In the genomic region with DNA sequence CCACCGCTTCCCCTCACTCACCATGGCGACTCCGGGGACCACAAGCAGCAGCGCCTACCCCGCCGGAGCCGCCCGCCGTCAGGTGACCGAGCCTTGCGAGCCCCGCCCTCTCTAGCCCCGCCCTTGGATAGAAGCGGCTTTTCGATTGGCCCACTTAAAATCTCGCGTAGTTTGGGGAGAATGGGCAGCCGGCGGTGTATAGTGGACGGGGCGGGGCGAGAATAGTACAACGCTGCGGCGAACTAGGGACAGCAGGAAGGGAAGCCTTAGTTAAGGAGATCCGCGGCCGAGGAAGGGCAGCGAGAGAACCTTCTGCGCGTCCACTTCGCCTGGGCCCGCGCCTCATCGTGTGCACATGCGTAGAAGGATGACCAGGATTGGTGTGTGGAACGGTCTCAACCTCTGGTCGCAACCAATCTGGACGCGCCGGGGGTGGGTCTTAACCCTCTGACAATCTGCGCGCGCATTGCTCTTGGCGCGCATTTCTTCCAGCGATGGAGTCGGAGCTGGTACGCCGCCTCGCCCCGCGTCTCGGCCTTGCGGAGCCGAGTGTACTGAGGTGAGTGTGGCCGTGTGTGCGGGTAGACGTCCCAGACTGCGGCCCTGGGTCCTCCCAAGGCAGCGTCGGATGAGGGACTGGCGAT, we compare ENCODE assay signal across 8 mouse cellular contexts. TPM values are rescaled to one million over a fixed set of nuclear protein-coding genes. Genes with fewer than 3 reads are reported as not detected.
A peak's percentile ranks its signal among the peaks of the same experiment; 100 is the strongest.
DNase-seq lines count a peak whose midpoint lies in the region; ATAC-seq lines count a peak whose summit lies in the region.

A gene (plus strand): TSS at position 199 of the 644 bp plus-strand sequence.
A gene (minus strand): TSS at position 369 of the 644 bp plus-strand sequence.

- H3K27me3 ChIP-seq in hindbrain, embryonic 14.5 days (ENCODE audit: control insufficient read depth, insufficient read depth, low read length): no peaks in the 10 kb centered on the region

- under 1% methylated on average over 63 of the region's 63 CpGs for WGBS in hindbrain, embryonic 14.5 days

- H3K36me3 ChIP-seq in hindbrain, embryonic 14.5 days (replicated peaks; ENCODE audit: control insufficient read depth, insufficient read depth): peaks cover 23% of the 10 kb centered on the region

- peak within 1 kb of the TSS; percentile 99 for H3K4me3 ChIP-seq in hindbrain, embryonic 14.5 days (replicated peaks; ENCODE audit: low read length)

- peak within 1 kb of the TSS; percentile 86 for H3K4me2 ChIP-seq in hindbrain, embryonic 14.5 days (replicated peaks)

- H3K4me1 ChIP-seq in hindbrain, embryonic 14.5 days (replicated peaks; ENCODE audit: control insufficient read depth, insufficient read depth, low read length): peaks cover 22% of the 10 kb centered on the region

- H3K9ac ChIP-seq in hindbrain, embryonic 14.5 days: peak within 1 kb of the TSS; percentile 89

- no peaks in the 10 kb centered on the region for H3K9me3 ChIP-seq in hindbrain, embryonic 14.5 days (ENCODE audit: control insufficient read depth, low read length)

- ATAC-seq in hindbrain, embryonic 14.5 days (ENCODE audit: low FRiP score): peak; percentile 98

- peak within 1 kb of the TSS; percentile 99 for H3K27ac ChIP-seq in hindbrain, embryonic 14.5 days

- DNase-seq in R1 (ENCODE audit: low read depth, low spot score): peak; percentile 98
- DNase-seq in cerebellum, postnatal 25 days: peak; percentile 97 to 98
- peak; percentile 93 for DNase-seq in frontal cortex, postnatal 25 days (ENCODE audit: low spot score in 2 of 2)
- peak; percentile 97 for DNase-seq in hindbrain, embryonic 14.5 days (ENCODE audit: low spot score)
- DNase-seq in layer of hippocampus, postnatal 36 days: peak; percentile 93 to 94
- peak; percentile 98 for DNase-seq in lung, postnatal 36 days
- peak; percentile 98 for DNase-seq in retina, postnatal 1 day
- DNase-seq in urinary bladder, adult 18-20 months (ENCODE audit: low spot score in 2 of 2): peak; percentile 93 to 96

RNA-seq across cellular contexts. Expression of the first gene that starts in this region (rescaled TPM):
- polyA plus RNA-seq in hindbrain, embryonic 14.5 days (2014; fragmentation: Nextera tagmentation; extraction: Ambion mirVana): 71.8 and 74.2 TPM in 2 replicates
- total RNA-seq in layer of hippocampus, postnatal 36 days (2021): 10 to 100 TPM; 26.6 to 33.2 TPM

RNA-seq across cellular contexts. Expression of the second gene that starts in this region (rescaled TPM):
- polyA plus RNA-seq in hindbrain, embryonic 14.5 days (2014; fragmentation: Nextera tagmentation; extraction: Ambion mirVana): 179 and 200 TPM in 2 replicates
- total RNA-seq in layer of hippocampus, postnatal 36 days (2021): 100 to 1,000 TPM; 129 to 139 TPM

Comparison
In these comparisons a context has a peak if more than half of its experiments do, and no peak if none do; other contexts are left out.
1. Peak in every context shown above with its lines: DNase-seq, ATAC-seq, H3K4me3 ChIP-seq and H3K27ac ChIP-seq.